ENCODE assay signal across 20 mouse cellular contexts in the genomic region with DNA sequence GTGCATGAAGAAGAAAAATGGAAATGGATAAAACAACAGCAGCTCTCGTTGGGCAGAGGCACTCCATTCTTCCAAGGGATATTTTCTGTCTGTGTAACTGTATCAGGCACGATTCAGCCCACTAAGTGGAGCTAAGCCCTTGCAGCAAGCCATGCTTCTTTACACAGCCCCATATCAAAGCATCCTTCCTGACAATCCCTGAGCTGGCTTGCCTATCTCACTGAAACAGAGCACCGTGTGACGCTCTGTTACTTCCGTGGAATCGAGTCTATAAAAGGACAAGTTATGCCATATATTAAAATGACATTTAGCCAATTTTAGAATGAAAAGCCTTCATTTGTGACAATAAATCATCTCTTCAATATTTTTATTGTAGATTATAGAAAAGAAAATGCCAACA.
DNase-seq lines count a peak whose midpoint lies in the region; ATAC-seq and TF ChIP-seq lines count a peak whose summit lies in the region.
"Had no signal": no experiment of that assay in that cellular context is flagged by ENCODE, and none has a peak within 500 bp of the region (broad histone marks: within the 10 kb centered on the region; RNA-seq: fewer than 3 reads in every experiment).

No protein-coding gene starts in this region.

- H3K36me3 ChIP-seq in CH12.LX (replicated peaks in 1 of 2; ENCODE audit: control insufficient read depth in 1 of 2, insufficient read depth in 1 of 2, low read length in 1 of 2), result no peaks in the 10 kb centered on the region
- H3K36me3 ChIP-seq in MEL (ENCODE audit: control insufficient read depth in 1 of 2, insufficient read depth in 2 of 2, low read length in 2 of 2), result peaks cover 0 to 17% of the 10 kb centered on the region in 2 experiments; a peak in 2 of 4 replicates
- H3K36me3 ChIP-seq: embryonic facial prominence, embryonic 10.5 days; embryonic facial prominence, embryonic 12.5 days; forebrain, embryonic 15.5 days; G1E had no signal

- H3K79me2 ChIP-seq in CH12.LX (replicated peaks; ENCODE audit: control insufficient read depth, extremely low read depth, insufficient read depth, poor library complexity, severe bottlenecking) (no peaks in the 10 kb centered on the region), MEL (ENCODE audit: control insufficient read depth, insufficient read depth, low read length, poor library complexity) (no peaks in the 10 kb centered on the region)

- no peak for DNase-seq in CH12.LX (ENCODE audit: extremely low read depth)
- DNase-seq in MEL (ENCODE audit: low read depth, low spot score), result peak; percentile 85
- peak; percentile 21 for DNase-seq in brain, embryonic 14.5 days (ENCODE audit: low read depth)
- DNase-seq in retina, postnatal 1 day, result no peak
- DNase-seq: adrenal gland, adult 2 months; adrenal gland, postnatal 10 days; adrenal gland, postnatal 25 days; cerebellum, adult 11-12 months; cerebellum, adult 2 months; cerebellum, adult 9-10 months; cerebellum, postnatal 10 days; cerebellum, postnatal 25 days; forebrain, postnatal 0 days had no signal

- H3K4me1 ChIP-seq in CH12.LX (ENCODE audit: control insufficient read depth in 1 of 2, insufficient read depth in 2 of 2), result peaks cover 6 to 18% of the 10 kb centered on the region in 2 experiments; a peak in 3 of 4 replicates
- H3K4me1 ChIP-seq in MEL (ENCODE audit: control insufficient read depth in 1 of 2, insufficient read depth in 2 of 2, low read length in 2 of 2), result peaks cover 6 to 7% of the 10 kb centered on the region in 2 experiments; a peak in 3 of 4 replicates
- H3K4me1 ChIP-seq: embryonic facial prominence, embryonic 10.5 days; embryonic facial prominence, embryonic 12.5 days; forebrain, embryonic 13.5 days; forebrain, embryonic 15.5 days had no signal

- dilution Hi-C loops in CH12.LX (cut with MboI; ENCODE audit: extremely low pct_ligation_motif_present, extremely low pct_unique_long_range_greater_than_20kb, low sequenced_read_pairs), result no loop called here

- TF ChIP-seq CTCF in CH12.LX (conservative IDR thresholded peaks at IDR 0.05 in 1 of 2, IDR thresholded peaks at IDR 0.05 in 1 of 2; ENCODE audit: low read depth in 2 of 2, low read length in 2 of 2), result no peak
- peak in 2 of 3 experiments; percentile 20 to 28; a peak in 2 of 6 replicates for TF ChIP-seq CTCF in MEL (IDR thresholded peaks at IDR 0.05 in 2 of 3, conservative IDR thresholded peaks at IDR 0.05 in 1 of 3; ENCODE audit: control insufficient read depth in 1 of 3, insufficient read depth in 1 of 3, low read depth in 2 of 3, low read length in 3 of 3, poor library complexity in 1 of 3, severe bottlenecking in 1 of 3)
- no peak for TF ChIP-seq CTCF in brain, embryonic 14.5 days (IDR thresholded peaks at IDR 0.05; ENCODE audit: borderline replicate concordance, extremely low read depth, insufficient read depth, insufficient read length)

- H3K9me3 ChIP-seq in CH12.LX (replicated peaks; ENCODE audit: low read length) (no peaks in the 10 kb centered on the region), MEL (replicated peaks; ENCODE audit: insufficient read depth, low read length) (no peaks in the 10 kb centered on the region)
- H3K9me3 ChIP-seq: embryonic facial prominence, embryonic 10.5 days; embryonic facial prominence, embryonic 12.5 days; forebrain, embryonic 13.5 days; forebrain, embryonic 15.5 days; G1E had no signal

- TF ChIP-seq RAD21 in CH12.LX (IDR thresholded peaks at IDR 0.05; ENCODE audit: low read depth, low read length) (no peak; the same call in 1 of the 2 replicates), MEL (IDR thresholded peaks at IDR 0.05; ENCODE audit: low read depth, low read length) (peak; percentile 46)

- H3K9ac ChIP-seq in CH12.LX (ENCODE audit: insufficient read depth, low read depth) (no peak overlapping the region; the same call in 1 of the 2 replicates), MEL (ENCODE audit: control insufficient read depth, low read depth, low read length, poor library complexity, severe bottlenecking) (peak overlapping the region; percentile 45; the same call in 1 of the 2 replicates)
- H3K9ac ChIP-seq: embryonic facial prominence, embryonic 12.5 days; forebrain, embryonic 13.5 days; forebrain, embryonic 15.5 days; forebrain, postnatal 0 days had no signal

- no peak overlapping the region for H3K4me3 ChIP-seq in CH12.LX (replicated peaks in 1 of 3; ENCODE audit: low read depth in 2 of 3, low read length in 2 of 3, poor library complexity in 1 of 3)
- H3K4me3 ChIP-seq in MEL (ENCODE audit: control insufficient read depth in 1 of 2, insufficient read depth in 1 of 2, low read depth in 2 of 2, low read length in 2 of 2), result peak overlapping the region; percentile 32 to 52
- H3K4me3 ChIP-seq: embryonic facial prominence, embryonic 10.5 days; embryonic facial prominence, embryonic 12.5 days; forebrain, embryonic 13.5 days; forebrain, embryonic 15.5 days had no signal

- TF ChIP-seq EP300 in CH12.LX (IDR thresholded peaks at IDR 0.05; ENCODE audit: low read length) (no peak), MEL (IDR thresholded peaks at IDR 0.05; ENCODE audit: low read depth in 1 of 2, low read length in 2 of 2) (peak; percentile 77 to 85)

- H3K27ac ChIP-seq in CH12.LX (ENCODE audit: insufficient read depth, low read depth) (peak overlapping the region; percentile 28), MEL (ENCODE audit: control insufficient read depth, low read depth, low read length) (peak overlapping the region; percentile 47)
- H3K27ac ChIP-seq: embryonic facial prominence, embryonic 10.5 days; embryonic facial prominence, embryonic 12.5 days; forebrain, embryonic 13.5 days; forebrain, embryonic 15.5 days had no signal

- H3K4me2 ChIP-seq in CH12.LX (ENCODE audit: insufficient read depth, low read depth, poor library complexity, severe bottlenecking), result no peak overlapping the region
- H3K4me2 ChIP-seq: embryonic facial prominence, embryonic 12.5 days; forebrain, embryonic 13.5 days; forebrain, embryonic 15.5 days had no signal

- in situ Hi-C loops in CH12.LX (cut with MboI; ENCODE audit: low pct_ligation_motif_present, low pct_unique_long_range_greater_than_20kb, low sequenced_read_pairs), result no loop called here

- H3K27me3 ChIP-seq in CH12.LX (replicated peaks), result no peaks in the 10 kb centered on the region
- no peaks in the 10 kb centered on the region for H3K27me3 ChIP-seq in MEL (ENCODE audit: control insufficient read depth in 1 of 2, insufficient read depth in 2 of 2, low read length in 2 of 2)
- H3K27me3 ChIP-seq: embryonic facial prominence, embryonic 12.5 days; forebrain, embryonic 13.5 days; forebrain, embryonic 15.5 days; Patski had no signal

- no peak for TF ChIP-seq POLR2A in CH12.LX (IDR thresholded peaks at IDR 0.05; ENCODE audit: low read depth, low read length)
- no peak for TF ChIP-seq POLR2A in MEL (IDR thresholded peaks at IDR 0.05; ENCODE audit: control insufficient read depth in 1 of 2, insufficient read depth in 1 of 2, low read depth in 1 of 2, low read length in 2 of 2, poor library complexity in 1 of 2)
- TF ChIP-seq POLR2A in brain, embryonic 14.5 days (IDR thresholded peaks at IDR 0.05; ENCODE audit: borderline replicate concordance, extremely low read depth, insufficient read depth, insufficient read length, poor library complexity, severe bottlenecking), result no peak

- no peak for ATAC-seq in frontal cortex, adult (ENCODE audit: low TSS enrichment)
- ATAC-seq: forebrain, embryonic 13.5 days; forebrain, embryonic 15.5 days; forebrain, postnatal 0 days; Patski had no signal

TF ChIP-seq in CH12.LX, 34 proteins besides CTCF, POLR2A, EP300 and RAD21:
- no peak for TF ChIP-seq UBTF (IDR thresholded peaks at IDR 0.05; ENCODE audit: low read depth, low read length)
- no peak for TF ChIP-seq JUN (IDR thresholded peaks at IDR 0.05; ENCODE audit: insufficient read depth, low read depth, low read length)
- TF ChIP-seq GABPA (IDR thresholded peaks at IDR 0.05; ENCODE audit: insufficient replicate concordance, low read depth, low read length), result no peak
- TF ChIP-seq TBP (conservative IDR thresholded peaks at IDR 0.05; ENCODE audit: low read depth, low read length), result no peak
- no peak for TF ChIP-seq USF2 (conservative IDR thresholded peaks at IDR 0.05; ENCODE audit: low read depth, low read length)

TF ChIP-seq in MEL, 35 proteins besides CTCF, POLR2A, EP300 and RAD21:
- TF ChIP-seq MYC (IDR thresholded peaks at IDR 0.05; ENCODE audit: low read depth, low read length) (peak; percentile 58; the same call in 1 of the 2 replicates), ETS1 (IDR thresholded peaks at IDR 0.05; ENCODE audit: low read depth, low read length) (0 out of 2 replicates have a peak, but pooled peaks have one; percentile 53), GABPA (IDR thresholded peaks at IDR 0.05; ENCODE audit: low read depth, low read length) (no peak), TBP (IDR thresholded peaks at IDR 0.05; ENCODE audit: low read depth, low read length) (peak; percentile 43; the same call in 1 of the 2 replicates), RCOR1 (IDR thresholded peaks at IDR 0.05; ENCODE audit: low read depth, low read length) (peak; percentile 72; the same call in 1 of the 2 replicates), JUND (IDR thresholded peaks at IDR 0.05; ENCODE audit: low read depth, low read length) (no peak), SIN3A (IDR thresholded peaks at IDR 0.05; ENCODE audit: low read length) (no peak), E2F4 (IDR thresholded peaks at IDR 0.05; ENCODE audit: borderline replicate concordance, low read depth, low read length) (no peak), TAL1 (IDR thresholded peaks at IDR 0.05; ENCODE audit: low read length) (peak; percentile 77), TCF12 (IDR thresholded peaks at IDR 0.05; ENCODE audit: low read depth, low read length) (peak; percentile 84), GATA1 (IDR thresholded peaks at IDR 0.05; ENCODE audit: low read depth, low read length) (peak; percentile 78), ELF1 (IDR thresholded peaks at IDR 0.05; ENCODE audit: low read depth, low read length) (no peak), SMC3 (IDR thresholded peaks at IDR 0.05; ENCODE audit: low read depth, low read length) (peak; percentile 39)

Comparison
In these comparisons a context has a peak if more than half of its experiments do, and no peak if none do; other contexts are left out.
1. DNase-seq: peak in MEL (single experiment) and brain, embryonic 14.5 days (single experiment); none in CH12.LX (single experiment) and retina, postnatal 1 day (single experiment).
2. H3K4me3 ChIP-seq: peak in MEL (2 of 2); none in CH12.LX (0 of 3).
3. CTCF ChIP-seq: peak in MEL (2 of 3); none in CH12.LX (0 of 2) and brain, embryonic 14.5 days (single experiment).
4. Of the 35 proteins assayed by ChIP-seq in both MEL and CH12.LX: peak only in MEL: CTCF, EP300, ETS1, MYC, RAD21, RCOR1 and 3 more; only in CH12.LX: none; in both: none; in neither: 26.